Mouse (Mus musculus) inflammation-experienced regulatory T-cells (primary cell): Measurements from ENCODE around the gene Washc1. TPM values are rescaled to one million over a fixed set of nuclear protein-coding genes. Genes with fewer than 3 reads are reported as not detected.

Experiments used
- polyA plus RNA-seq, 2 experiments: library from polyadenylated mRNA; unstranded; fragments of 100-300 nt; shearing (Covaris generic); gene quantifications; one replicate each; pipeline ENCODE4 v1.2.1; 2017

The Washc1 gene
- 10 to 100 TPM; 14.1 to 16.6 TPM for polyA plus RNA-seq

DNA sequence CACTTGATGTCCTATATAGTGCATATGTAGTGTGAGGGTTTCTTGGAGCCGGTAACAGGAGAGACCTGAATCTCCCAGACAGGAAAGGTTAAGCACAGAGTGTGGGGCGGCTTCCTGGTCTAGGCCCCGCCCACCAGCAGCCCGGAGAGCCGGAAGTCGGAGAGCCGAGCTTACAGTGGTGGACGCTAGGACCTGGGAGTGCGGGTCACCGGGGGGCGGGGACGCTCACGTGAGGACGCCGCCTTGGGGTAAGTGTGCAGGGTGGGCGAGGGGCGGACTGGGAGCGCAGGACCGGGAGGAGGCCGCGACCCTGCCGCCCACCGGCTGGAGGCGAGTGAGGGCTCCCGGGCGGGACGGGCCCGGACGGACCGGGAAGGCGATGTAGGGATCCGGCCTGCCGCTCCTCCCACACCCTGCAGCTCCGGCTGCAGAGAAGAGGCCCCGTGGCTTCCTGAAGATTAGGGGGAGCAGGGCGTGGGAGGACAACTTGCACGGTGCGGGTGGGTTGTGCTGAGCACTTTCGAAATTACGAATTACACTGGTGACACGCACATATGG, at the start of gene Washc1:
Gene Washc1, plus strand, starts transcription at position 144 of the 558 bp plus-strand sequence.

DNA sequence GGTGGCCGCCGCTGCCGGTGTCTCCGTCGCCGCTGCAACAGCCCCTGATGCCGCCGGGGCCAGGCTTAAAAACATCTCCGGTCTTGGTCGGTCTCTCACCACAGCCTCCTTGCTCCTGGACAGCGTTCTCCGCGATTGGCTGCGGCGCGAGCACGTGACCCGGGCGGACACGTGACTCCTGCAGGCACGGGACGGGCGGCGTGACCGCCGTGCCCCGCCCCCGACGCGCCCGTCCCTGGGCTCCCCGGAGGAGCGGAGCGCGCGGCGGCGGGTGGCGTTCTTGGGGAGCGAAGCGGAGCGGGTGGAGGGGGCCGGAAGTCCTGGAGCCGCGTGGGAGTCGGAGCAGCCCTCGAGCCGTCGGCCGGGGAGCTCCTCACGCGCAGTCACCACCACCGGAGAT, 34.4 kb upstream of the Washc1 start, which contains the start of gene Ankrd12:
Gene Ankrd12, minus strand, starts transcription at position 156 of the 400 bp plus-strand sequence.

DNA sequence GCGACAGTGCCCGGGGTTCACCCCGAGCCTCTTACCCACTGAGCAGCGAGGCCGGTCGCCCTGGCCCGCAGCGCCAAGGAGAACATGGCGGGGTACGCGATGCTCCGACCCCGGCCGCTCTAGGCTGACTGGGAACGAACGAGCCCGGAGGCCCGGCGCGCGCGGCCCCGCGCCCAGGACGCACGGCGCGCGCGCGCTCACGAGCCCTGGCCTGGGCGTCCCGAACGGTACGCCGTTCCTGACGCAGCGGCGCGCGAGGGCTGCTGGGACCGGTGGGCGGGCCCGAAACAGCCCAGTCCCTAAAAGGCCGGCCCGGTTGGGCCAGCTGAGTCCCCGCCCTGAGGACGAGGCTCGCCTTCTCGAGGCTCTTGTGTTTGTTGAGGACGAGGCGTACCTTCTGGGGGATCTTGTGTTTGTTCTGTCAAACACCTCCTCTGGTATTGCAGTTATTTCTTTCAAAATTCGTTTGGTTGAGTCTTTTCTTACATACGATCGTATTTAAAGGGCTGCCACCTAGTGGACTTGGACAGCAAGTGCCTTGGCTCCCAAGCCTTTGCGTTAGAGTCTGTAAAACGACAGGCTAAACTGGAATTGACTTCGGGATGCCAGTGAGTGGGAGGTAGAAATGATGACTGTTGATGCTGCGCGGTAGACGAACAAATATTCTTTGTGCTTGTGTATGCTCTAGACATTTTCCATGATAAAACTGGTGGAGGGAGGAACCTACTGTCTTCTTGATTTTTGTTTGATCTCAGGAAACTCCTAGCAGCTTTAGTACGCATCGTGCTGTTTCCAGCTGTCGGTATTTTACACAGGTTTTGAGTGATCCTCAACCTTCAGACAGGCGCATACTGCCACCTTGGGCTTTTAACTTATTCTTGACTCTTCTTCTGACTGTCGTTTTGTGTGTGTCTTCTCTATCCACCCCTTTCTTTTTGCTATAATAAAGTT, 9.7 kb upstream of the Washc1 start, which contains the start of gene Ndufv2:
Gene Ndufv2, minus strand, starts transcription at position 180 of the 951 bp plus-strand sequence.

DNA sequence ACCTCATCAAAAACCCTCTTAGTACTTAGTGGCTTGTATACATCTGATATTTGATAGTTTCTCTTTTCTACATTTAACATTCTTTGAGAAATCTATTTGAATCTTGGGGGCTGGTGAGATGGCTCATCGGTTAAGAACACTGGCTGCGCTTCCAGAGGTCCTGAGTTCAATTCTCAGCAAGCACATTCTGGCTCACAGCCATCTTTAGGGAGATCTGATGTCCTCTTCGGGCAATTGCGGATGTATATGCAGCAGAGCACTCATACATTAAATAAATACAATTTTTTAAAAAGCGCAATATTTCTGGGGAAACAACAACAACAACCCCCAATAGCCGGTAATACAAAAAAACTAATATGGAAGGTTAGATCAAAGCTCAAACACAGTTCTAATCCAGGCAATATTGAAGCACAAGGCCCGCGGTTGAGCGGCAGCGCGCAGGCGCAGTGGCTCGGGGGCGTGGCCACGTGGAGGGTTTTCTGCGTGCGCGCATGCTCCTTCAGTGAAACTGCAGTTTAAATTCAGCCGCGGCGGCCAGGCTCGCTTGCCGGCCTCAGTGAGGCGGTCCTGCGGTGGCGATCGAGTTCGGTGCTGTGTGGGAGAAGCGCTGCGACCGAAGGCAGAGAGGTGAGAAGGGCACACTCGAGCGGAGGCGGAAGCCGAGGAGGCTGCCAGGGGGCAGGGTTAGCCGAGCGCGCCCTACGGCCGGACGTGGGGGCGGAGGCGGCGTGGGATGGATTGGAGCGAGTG, 11.9 kb downstream of the Washc1 start, which contains the start of gene Ddx11:
Gene Ddx11, plus strand, starts transcription at position 455 of the 750 bp plus-strand sequence.

Other genes starting within 250 kb of the Washc1 start
- gene Ralbp1, start 225.7 kb upstream of the Washc1 start, polyA plus RNA-seq, result 100 to 1,000 TPM; 122 to 143 TPM
- gene Twsg1, start 160.3 kb upstream of the Washc1 start, polyA plus RNA-seq, result 10 to 100 TPM; 45.7 to 84.1 TPM
- 100 to 1,000 TPM; 171 to 199 TPM for gene Ankrd12, start 34.5 kb upstream of the Washc1 start, polyA plus RNA-seq
- gene Ndufv2, start 10.0 kb upstream of the Washc1 start, polyA plus RNA-seq, result 100 to 1,000 TPM; 182 to 218 TPM
- 10 to 100 TPM; 30.0 to 44.0 TPM for gene Ddx11, start 12.0 kb downstream of the Washc1 start, polyA plus RNA-seq